Mouse (Mus musculus) midbrain, embryonic 13.5 days (tissue): ENCODE measurements around the gene Zbtb17. TPM values are rescaled to one million over a fixed set of nuclear protein-coding genes. Genes with fewer than 3 reads are reported as not detected.

Source experiments
- ATAC-seq: fragments of 200-750 bp; cut with Nextera tagmentation; 2 replicates; pipeline ENCODE4 v1.8.0; 2017; ENCODE audit warnings: mild to moderate bottlenecking, moderate TSS enrichment, moderate library complexity
- H3K27ac ChIP-seq: fragments of 300-500 bp; sonication (generic); 2 replicates; pipeline ENCODE4 v1.5.1; 2015; ENCODE audit warnings: inconsistent platforms, mild to moderate bottlenecking, moderate library complexity
- H3K27me3 ChIP-seq: fragments of 300-500 bp; sonication (generic); 2 replicates; pipeline ENCODE4 v1.6.1; 2015; ENCODE audit warnings: mild to moderate bottlenecking, inconsistent platforms
- H3K36me3 ChIP-seq: fragments of 300-500 bp; sonication (generic); 2 replicates; pipeline ENCODE4 v1.6.1; 2015; ENCODE audit warnings: mild to moderate bottlenecking, inconsistent platforms
- H3K4me1 ChIP-seq: fragments of 300-500 bp; sonication (generic); replicated peaks from 2 replicates; pipeline ENCODE4 v1.6.1; 2015; ENCODE audit warnings: inconsistent platforms
- H3K4me2 ChIP-seq: fragments of 300-500 bp; sonication (generic); replicated peaks from 2 replicates; pipeline ENCODE4 v1.6.1; 2015; ENCODE audit warnings: moderate library complexity, mild to moderate bottlenecking, inconsistent platforms
- H3K4me3 ChIP-seq: fragments of 300-500 bp; sonication (generic); replicated peaks from 2 replicates; pipeline ENCODE4 v1.5.1; 2015; ENCODE audit warnings: mild to moderate bottlenecking, inconsistent platforms
- H3K9ac ChIP-seq: fragments of 300-500 bp; sonication (generic); replicated peaks from 2 replicates; pipeline ENCODE4 v1.6.1; 2015; ENCODE audit warnings: mild to moderate bottlenecking, inconsistent platforms
- H3K9me3 ChIP-seq: fragments of 300-500 bp; sonication (generic); 2 replicates; pipeline ENCODE4 v1.6.1; 2016; ENCODE audit warnings: mild to moderate bottlenecking, inconsistent platforms
- WGBS: fragments of 180-500 bp; shearing (Covaris S2); methylation state at CpG from one replicate; pipeline ENCODE4 v1.1.7; 2015; 5-methylcytosine and 5-hydroxymethylcytosine counted together
- polyA plus RNA-seq: library from polyadenylated mRNA; unstranded; fragments of >200 nt; fragmentation: Nextera tagmentation; extraction: Ambion mirVana; gene quantifications from 2 replicates; pipeline ENCODE4 v1.2.1, GENCODE M21; 2015

The Zbtb17 gene
- polyA plus RNA-seq: 54.7 and 61.0 TPM in 2 replicates

DNA sequence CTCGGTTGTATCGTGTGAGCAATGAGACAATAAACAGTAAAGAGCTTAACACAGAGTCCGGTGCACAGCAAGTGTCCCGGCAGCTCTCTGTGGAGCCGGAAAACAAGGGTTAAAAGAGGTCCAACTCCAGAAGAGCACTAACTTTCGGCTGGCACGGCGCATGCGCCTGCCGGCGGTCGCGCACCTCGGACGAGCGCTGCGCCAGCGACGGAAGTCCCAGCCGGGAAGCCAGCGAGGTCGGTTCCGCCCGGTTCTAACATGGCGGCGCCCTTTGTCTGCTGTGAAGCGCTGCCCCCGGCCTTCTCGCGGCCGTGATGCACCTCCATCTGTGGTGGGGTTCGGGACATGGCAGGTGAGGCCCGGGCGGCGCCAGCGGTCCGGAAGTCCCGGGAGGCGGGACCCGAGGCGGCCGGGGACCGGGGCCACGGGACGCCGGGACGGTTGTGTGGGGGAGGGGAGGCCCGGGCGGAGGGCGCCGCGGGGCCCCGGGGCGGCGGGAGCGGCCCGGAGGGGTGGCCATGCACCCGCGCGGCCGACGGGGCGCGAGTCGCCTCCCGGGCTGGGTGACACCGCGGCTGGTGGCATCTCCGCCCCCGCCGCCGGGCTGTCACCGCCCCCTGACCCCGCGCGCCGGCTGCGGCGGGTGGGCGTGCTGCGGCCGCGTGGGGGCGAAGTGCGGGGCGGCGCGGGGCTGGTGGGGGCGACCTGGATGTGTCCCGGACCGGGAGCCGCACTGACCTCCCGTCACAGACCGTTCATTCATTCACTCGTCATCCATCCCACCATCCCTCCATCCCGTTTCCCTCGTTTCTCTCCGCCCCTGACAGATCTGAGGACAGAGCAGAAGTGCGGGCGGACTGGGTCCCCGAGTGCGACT is at the start of gene Zbtb17:
Gene Zbtb17 (plus strand): TSS at position 204 of the 877 bp plus-strand sequence.
- peak within 1 kb of the TSS; percentile 95 for H3K9ac ChIP-seq
- under 1% methylated on average over 87 of the region's 102 CpGs for WGBS
- H3K4me1 ChIP-seq: peaks cover 24% of the 10 kb centered on the region
- peak within 1 kb of the TSS; percentile 90 for H3K4me2 ChIP-seq
- H3K27me3 ChIP-seq: no peaks in the 10 kb centered on the region
- H3K9me3 ChIP-seq: no peaks in the 10 kb centered on the region
- peaks cover 30% of the 10 kb centered on the region for H3K36me3 ChIP-seq
- peak within 1 kb of the TSS; percentile 82 for H3K27ac ChIP-seq
- H3K4me3 ChIP-seq: peak within 1 kb of the TSS; percentile 73
- ATAC-seq: peak; percentile 95

DNA sequence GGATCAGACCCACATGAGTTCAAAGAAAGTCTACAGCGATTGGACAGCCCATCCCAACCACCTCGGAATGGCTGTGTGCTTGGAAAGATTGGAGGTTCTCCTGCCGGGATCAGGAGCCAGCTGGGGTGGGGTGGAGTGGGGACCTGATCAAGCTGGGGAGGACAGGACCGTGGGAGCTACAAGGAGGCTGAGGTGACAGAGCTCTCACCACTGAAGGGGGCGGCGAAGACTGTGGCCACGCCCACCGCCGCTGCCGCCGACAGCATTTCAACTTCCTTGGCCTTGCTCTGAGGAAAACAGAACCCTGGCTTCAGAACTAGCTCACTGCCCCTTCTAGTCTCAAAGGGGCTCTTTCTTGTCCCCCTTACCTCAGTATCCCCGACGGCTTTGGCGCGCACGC is 49.7 kb upstream of the Zbtb17 start:
- H3K27me3 ChIP-seq: peaks cover 13% of the 10 kb centered on the region; the same call in 1 of the 2 replicates
- 0 out of 2 replicates have a peak overlapping the region, but pooled peaks have one; percentile 10 for H3K9ac ChIP-seq
- no peaks in the 10 kb centered on the region for H3K36me3 ChIP-seq
- no peaks in the 10 kb centered on the region for H3K4me1 ChIP-seq
- WGBS: 15% methylated on average over 16 of the region's 16 CpGs
- no peak overlapping the region for H3K27ac ChIP-seq
- no peak for ATAC-seq
- no peaks in the 10 kb centered on the region for H3K9me3 ChIP-seq
- peak overlapping the region; percentile 19; the same call in 1 of the 2 replicates for H3K4me2 ChIP-seq
- no peak overlapping the region for H3K4me3 ChIP-seq

DNA sequence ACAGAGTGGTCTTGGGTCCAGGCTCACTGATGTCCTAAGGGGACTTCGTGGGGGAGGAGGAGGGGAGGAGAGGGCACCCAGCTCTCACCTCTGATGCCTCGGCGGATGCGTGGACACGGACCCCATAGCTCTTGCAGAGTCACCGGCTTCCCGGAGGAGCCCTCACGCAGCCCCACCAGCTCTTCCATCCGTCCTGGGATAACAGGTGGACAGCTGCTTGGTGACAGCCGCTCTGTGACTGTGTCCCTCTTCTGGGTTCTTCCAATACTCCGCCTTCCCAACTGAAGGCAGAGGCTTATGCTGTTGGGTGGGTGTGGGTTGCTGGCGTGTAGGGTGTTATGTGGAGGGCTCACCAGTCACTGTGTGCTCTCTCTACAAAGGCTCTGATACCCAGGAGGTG is 46.6 kb upstream of the Zbtb17 start:
- no peak overlapping the region for H3K27ac ChIP-seq
- H3K4me3 ChIP-seq: no peak overlapping the region
- H3K9me3 ChIP-seq: no peaks in the 10 kb centered on the region
- H3K27me3 ChIP-seq: peaks cover 13% of the 10 kb centered on the region; the same call in 1 of the 2 replicates
- no peak overlapping the region for H3K9ac ChIP-seq
- no peaks in the 10 kb centered on the region for H3K4me1 ChIP-seq
- no peak for ATAC-seq
- no peaks in the 10 kb centered on the region for H3K36me3 ChIP-seq
- H3K4me2 ChIP-seq: no peak overlapping the region
- WGBS: 74% methylated on average over 12 of the region's 12 CpGs

DNA sequence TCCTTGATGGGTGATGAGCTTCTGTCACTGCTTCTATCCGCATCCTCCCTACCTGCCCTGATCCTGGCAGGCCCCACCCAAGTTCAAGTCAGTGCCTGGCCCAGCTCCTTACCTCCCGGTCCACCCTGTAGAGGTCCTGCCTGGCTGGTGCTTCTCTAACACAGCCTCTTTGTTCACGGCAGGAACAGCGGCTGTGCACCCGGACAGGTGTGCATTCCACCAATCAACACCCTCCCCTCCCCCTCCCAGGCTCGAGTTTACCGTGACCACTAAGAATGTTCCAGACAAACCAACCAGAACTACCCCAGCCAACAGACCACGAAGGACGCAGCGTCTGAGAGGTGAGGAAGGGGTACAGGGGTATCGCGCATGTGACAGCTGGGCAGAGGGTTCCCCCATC is 45.9 kb upstream of the Zbtb17 start, which contains the start of gene Clcnka:
Gene Clcnka (minus strand): TSS at position 180 of the 400 bp plus-strand sequence.
- ATAC-seq: no peak
- no peak within 1 kb of the TSS for H3K4me3 ChIP-seq
- no peaks in the 10 kb centered on the region for H3K4me1 ChIP-seq
- H3K27me3 ChIP-seq: peaks cover 13% of the 10 kb centered on the region; the same call in 1 of the 2 replicates
- no peak within 1 kb of the TSS for H3K4me2 ChIP-seq
- no peak within 1 kb of the TSS for H3K27ac ChIP-seq
- 69% methylated on average over 12 of the region's 12 CpGs for whole genome bisulfite sequencing
- H3K9ac ChIP-seq: no peak within 1 kb of the TSS
- no peaks in the 10 kb centered on the region for H3K9me3 ChIP-seq
- H3K36me3 ChIP-seq: no peaks in the 10 kb centered on the region

DNA sequence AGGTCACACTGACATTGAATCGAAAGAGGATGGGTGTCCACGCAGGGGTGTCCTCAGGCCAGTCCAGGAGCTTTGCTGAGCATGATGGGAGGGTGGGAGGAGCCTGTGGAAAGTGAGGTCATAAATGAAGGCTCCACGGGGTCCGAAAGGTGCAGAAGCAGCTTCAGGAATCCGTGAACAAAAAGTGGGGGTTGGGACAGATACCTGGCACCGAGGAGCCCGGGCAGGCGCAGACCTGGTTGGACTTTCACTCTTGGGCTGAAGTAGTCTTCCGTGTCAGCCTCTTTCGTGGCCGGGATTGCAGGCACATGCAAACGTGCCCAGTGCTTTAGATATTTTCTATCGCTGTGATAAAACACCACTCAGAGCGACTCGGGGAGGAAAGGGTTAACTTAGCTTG is 44.3 kb upstream of the Zbtb17 start:
- WGBS: 89% methylated on average over 15 of the region's 15 CpGs
- no peaks in the 10 kb centered on the region for H3K36me3 ChIP-seq
- H3K27me3 ChIP-seq: peaks cover 16% of the 10 kb centered on the region
- no peak overlapping the region for H3K4me3 ChIP-seq
- no peaks in the 10 kb centered on the region for H3K9me3 ChIP-seq
- no peak overlapping the region for H3K9ac ChIP-seq
- no peak overlapping the region for H3K4me2 ChIP-seq
- H3K27ac ChIP-seq: no peak overlapping the region
- no peaks in the 10 kb centered on the region for H3K4me1 ChIP-seq
- no peak for ATAC-seq

DNA sequence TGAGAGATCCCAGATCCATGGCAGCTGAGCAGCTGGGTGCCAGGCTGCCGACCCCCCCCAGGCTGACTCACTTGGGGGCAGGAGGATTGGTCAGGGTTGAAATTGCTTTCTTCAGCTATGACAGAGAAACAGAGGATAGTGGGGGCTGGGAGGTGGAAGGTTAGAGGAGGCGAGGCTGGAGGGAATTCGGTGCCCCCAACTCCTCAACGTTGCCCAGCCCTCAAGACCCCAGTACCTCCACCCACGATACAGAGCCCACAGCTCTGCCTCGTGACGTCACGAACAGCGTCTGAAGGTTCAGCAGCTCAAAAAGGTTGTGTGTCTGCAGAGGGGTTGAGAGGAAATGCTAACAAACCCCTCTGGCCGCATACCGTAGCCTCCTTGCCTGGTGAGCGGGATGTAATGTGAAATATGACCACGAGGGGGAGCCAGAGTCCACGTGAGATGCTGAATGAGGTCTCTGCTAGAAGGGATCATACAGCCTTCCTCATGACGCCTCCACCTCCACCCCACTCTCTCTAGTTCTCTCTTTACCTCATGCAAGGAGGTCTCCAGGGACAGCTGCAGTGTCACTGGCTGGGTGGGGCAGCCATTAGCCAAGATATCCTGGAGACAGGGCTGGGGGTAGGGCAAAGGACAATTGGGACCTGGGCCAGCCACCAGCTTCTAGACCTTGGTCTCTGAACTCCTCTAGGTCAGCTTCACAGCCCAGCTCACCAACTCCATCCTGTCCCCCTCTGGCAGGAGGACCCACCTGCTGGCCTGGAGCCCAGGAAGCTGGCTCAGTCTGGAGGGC is 39.7 kb upstream of the Zbtb17 start:
- 12% methylated on average over 15 of the region's 15 CpGs for WGBS
- H3K27ac ChIP-seq: no peak overlapping the region

DNA sequence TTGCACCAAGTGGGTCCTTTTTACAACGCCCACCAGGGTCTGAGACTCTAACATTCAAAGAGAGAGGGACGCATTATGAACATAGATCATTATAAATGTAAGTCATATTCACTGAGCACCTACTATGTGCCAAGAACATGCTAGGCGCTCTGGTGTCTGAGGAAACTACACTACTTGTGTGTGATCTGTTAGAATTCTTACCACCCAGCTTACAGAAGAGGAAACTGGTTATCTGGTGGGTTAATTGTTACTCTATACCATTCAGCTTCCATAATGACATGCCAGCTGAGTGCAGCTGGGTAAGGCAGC is 39.2 kb upstream of the Zbtb17 start:
- no peak for ATAC-seq
- Histone ChIP-seq H3K9ac (no peak overlapping the region), H3K4me3 (no peak overlapping the region), H3K27me3 (peaks cover 6% of the 10 kb centered on the region; the same call in 1 of the 2 replicates), H3K27ac (no peak overlapping the region), H3K4me1 (no peaks in the 10 kb centered on the region), H3K9me3 (no peaks in the 10 kb centered on the region), H3K4me2 (no peak overlapping the region), H3K36me3 (no peaks in the 10 kb centered on the region)
- 86% methylated on average over 3 of the region's 3 CpGs for WGBS

More for the DNA sequence above, 39.7 kb upstream of the Zbtb17 start:
- Histone ChIP-seq H3K4me1 (no peaks in the 10 kb centered on the region), H3K4me3 (no peak overlapping the region), H3K9me3 (no peaks in the 10 kb centered on the region), H3K27me3 (peaks cover 6% of the 10 kb centered on the region; the same call in 1 of the 2 replicates), H3K36me3 (no peaks in the 10 kb centered on the region), H3K4me2 (peak overlapping the region; percentile 27), H3K9ac (0 out of 2 replicates have a peak overlapping the region, but pooled peaks have one; percentile 43)
- peak; percentile 89 for ATAC-seq

DNA sequence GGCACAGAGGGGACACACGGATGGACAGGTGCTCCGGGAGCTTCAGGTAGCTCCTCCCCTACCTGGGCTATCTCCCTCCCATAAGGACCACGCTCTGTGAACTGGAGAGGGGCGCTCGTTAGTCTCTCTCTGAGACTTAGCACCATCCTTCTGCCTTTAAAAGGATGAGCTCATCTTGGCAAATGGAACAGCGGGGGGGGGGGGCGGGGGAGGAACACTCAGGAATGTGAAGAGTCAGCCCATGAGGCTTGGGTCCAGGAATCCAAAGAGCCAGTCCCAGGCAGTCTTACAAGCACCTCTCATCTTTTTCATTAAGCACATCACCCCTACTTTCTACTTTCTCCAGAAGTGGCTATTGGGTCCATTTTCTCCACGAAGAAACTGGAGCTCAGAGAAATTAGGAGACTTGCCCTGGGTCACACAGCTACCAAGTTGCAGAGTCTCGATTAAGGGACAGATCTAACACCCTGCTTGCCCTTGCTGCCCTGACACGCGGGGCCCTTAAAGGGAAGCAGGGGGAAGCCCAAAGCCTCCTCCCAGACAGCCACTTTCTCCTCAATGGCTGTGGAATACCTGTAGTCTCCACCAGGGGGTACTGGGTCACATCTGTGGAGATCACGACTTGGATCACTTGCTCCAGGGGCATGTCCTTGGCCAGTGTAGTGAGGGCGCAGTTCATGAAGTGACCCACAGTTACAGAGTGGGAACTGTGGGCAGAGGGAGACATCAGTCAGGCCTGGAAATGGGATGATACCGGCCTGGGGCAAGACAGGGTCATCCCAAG is 37.7 kb upstream of the Zbtb17 start:
- no peak overlapping the region for H3K9ac ChIP-seq
- H3K27ac ChIP-seq: no peak overlapping the region
- ATAC-seq: no peak
- no peaks in the 10 kb centered on the region for H3K36me3 ChIP-seq
- no peak overlapping the region for H3K4me2 ChIP-seq
- H3K4me3 ChIP-seq: no peak overlapping the region
- peaks cover 9% of the 10 kb centered on the region; the same call in 1 of the 2 replicates for H3K27me3 ChIP-seq
- WGBS: 45% methylated on average over 14 of the region's 14 CpGs
- no peaks in the 10 kb centered on the region for H3K4me1 ChIP-seq
- H3K9me3 ChIP-seq: no peaks in the 10 kb centered on the region

DNA sequence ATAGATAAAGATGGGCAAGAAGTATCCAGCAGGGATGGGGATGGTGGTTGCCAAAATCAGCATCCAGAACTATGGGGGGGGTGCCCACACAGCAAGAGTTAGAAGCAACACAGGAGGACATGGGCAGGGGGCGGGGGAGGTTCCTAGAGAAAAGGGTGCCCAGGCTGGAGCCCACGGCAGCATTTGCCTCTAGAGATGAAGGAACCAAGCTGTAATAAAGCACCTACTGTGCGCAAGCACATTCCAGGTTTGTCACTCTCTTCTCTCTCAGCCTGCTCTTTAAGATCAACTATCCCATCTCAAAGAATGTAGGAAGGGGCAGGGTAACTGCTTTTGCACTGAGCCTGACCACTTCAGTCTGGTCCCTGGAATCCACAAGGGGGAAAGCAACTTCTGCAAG is 35.9 kb upstream of the Zbtb17 start:
- Histone ChIP-seq H3K9me3 (no peaks in the 10 kb centered on the region), H3K27me3 (peaks cover 13% of the 10 kb centered on the region; the same call in 1 of the 2 replicates), H3K4me3 (no peak overlapping the region), H3K36me3 (no peaks in the 10 kb centered on the region), H3K4me2 (no peak overlapping the region), H3K4me1 (no peaks in the 10 kb centered on the region), H3K9ac (no peak overlapping the region), H3K27ac (no peak overlapping the region)
- ATAC-seq: no peak
- WGBS: 92% methylated on average over 3 of the region's 3 CpGs

DNA sequence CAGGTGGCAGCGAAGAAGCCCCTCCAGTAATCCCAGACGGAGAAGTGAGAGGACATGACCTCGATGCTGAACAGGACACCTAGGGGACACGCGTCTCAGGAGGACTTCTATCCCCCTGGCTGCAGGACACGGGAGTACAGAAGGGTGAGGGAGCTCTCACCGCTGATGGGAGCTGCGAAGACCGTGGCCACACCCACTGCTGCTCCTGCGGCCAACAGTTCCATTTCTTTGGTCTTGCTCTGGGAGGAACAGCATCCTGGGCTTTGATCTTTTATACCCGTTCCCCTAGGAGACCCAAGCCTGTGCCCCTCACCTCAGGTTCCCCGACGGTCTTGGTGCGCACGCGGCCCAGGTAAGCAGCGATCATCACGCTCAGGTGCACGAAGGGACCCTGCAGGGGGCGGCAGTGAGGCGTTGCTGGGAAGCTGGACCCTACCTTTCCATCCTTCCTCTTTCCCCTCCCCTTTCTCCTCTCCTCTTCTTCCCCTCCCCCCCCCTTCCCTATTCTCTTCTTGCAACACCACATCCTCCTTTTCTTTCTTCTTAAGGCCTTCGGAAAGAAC is 32.9 kb upstream of the Zbtb17 start:
- Histone ChIP-seq H3K4me1 (no peaks in the 10 kb centered on the region), H3K27me3 (0 out of 2 replicates have a peak, but pooled peaks cover 6% of the 10 kb centered on the region), H3K27ac (no peak overlapping the region), H3K9ac (no peak overlapping the region), H3K4me2 (no peak overlapping the region), H3K9me3 (no peaks in the 10 kb centered on the region), H3K36me3 (no peaks in the 10 kb centered on the region), H3K4me3 (no peak overlapping the region)
- WGBS: 21% methylated on average over 22 of the region's 22 CpGs
- ATAC-seq: no peak

DNA sequence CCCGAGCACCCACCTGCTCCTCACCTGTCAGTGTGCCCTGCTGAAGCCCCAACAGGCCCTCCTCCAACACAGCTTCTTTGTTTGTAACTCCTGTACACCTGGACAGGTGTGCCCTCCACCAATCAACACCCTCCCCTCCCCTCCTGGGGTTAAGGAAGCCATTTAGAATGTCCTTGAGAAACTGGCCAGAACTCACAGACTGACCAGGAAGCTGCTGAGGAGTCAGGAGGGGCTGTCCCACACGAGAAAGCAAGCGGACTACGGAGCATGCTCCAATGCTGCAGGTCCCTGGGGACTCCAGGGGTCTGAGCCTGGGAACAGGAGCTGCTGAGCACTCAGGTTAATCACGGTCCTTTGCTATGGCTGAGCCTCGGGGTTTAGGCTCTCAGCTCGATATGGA is 28.5 kb upstream of the Zbtb17 start, which contains the start of gene Clcnkb:
Gene Clcnkb (minus strand): TSS at position 91 of the 400 bp plus-strand sequence.
- Histone ChIP-seq H3K36me3 (no peaks in the 10 kb centered on the region), H3K27me3 (0 out of 2 replicates have a peak, but pooled peaks cover 6% of the 10 kb centered on the region), H3K4me3 (no peak within 1 kb of the TSS), H3K4me1 (no peaks in the 10 kb centered on the region), H3K27ac (no peak within 1 kb of the TSS), H3K4me2 (no peak within 1 kb of the TSS), H3K9ac (no peak within 1 kb of the TSS), H3K9me3 (no peaks in the 10 kb centered on the region)
- ATAC-seq: no peak
- WGBS: 71% methylated on average over 7 of the region's 7 CpGs
